Mouse (Mus musculus) lung, adult 18-20 months (tissue): ENCODE measurements around the gene Thop1.
A peak's percentile ranks its signal among the peaks of the same experiment; 100 is the strongest.
"Not testable (repeated sequence)": the region's sequence is repeated elsewhere in the genome, so short reads cannot be mapped to it uniquely, and the experiment has no call there.

ENCODE experiments used
- DNase-seq, 2 experiments: peaks; one replicate each; pipeline ENCODE4 v3.0.0; 2022; ENCODE audit warnings: mixed read lengths in 2 of 2

Gene Thop1

GRCm38 (mm10) chr10:81069836-81070235 is at the start of gene Thop1:
TSS of gene Thop1 (plus strand) at chr10:81070035.
- peak; percentile 98 to 99 for DNase-seq

GRCm38 (mm10) chr10:81020207-81020606 is 49.6 kb upstream of the Thop1 start:
- no peak for DNase-seq

- DNase-seq, result no peak
Observed at GRCm38 (mm10) chr10:81021547-81022110, 48.2 kb upstream of the Thop1 start.

GRCm38 (mm10) chr10:81022744-81023143 is 47.1 kb upstream of the Thop1 start:
- DNase-seq, result no peak

GRCm38 (mm10) chr10:81024346-81024937 is 45.4 kb upstream of the Thop1 start:
- no peak for DNase-seq

- DNase-seq, result no peak
Observed at GRCm38 (mm10) chr10:81025047-81025621, 44.7 kb upstream of the Thop1 start.

- no peak for DNase-seq
Observed at GRCm38 (mm10) chr10:81025639-81026275, 44.1 kb upstream of the Thop1 start, which contains the start of gene Diras1. TSS of gene Diras1 (minus strand) at chr10:81025662.

- no peak for DNase-seq
Observed at GRCm38 (mm10) chr10:81026857-81027256, 43.0 kb upstream of the Thop1 start.

GRCm38 (mm10) chr10:81027331-81027730 is 42.5 kb upstream of the Thop1 start:
- DNase-seq, result no peak

GRCm38 (mm10) chr10:81028219-81028618 is 41.6 kb upstream of the Thop1 start:
- DNase-seq, result no peak

- DNase-seq, result no peak
Observed at GRCm38 (mm10) chr10:81029031-81029430, 40.8 kb upstream of the Thop1 start.

GRCm38 (mm10) chr10:81033586-81033985 is 36.2 kb upstream of the Thop1 start:
- no peak for DNase-seq

- no peak for DNase-seq
Observed at GRCm38 (mm10) chr10:81036251-81036650, 33.6 kb upstream of the Thop1 start.

- DNase-seq, result peak; percentile 98 to 99
Observed at GRCm38 (mm10) chr10:81036988-81037580, 32.8 kb upstream of the Thop1 start, which contains the start of gene Slc39a3. TSS of gene Slc39a3 (minus strand) at chr10:81037426.

GRCm38 (mm10) chr10:81041458-81042175 is 28.2 kb upstream of the Thop1 start:
- DNase-seq, result peak; percentile 60 to 64

- DNase-seq, result not testable (repeated sequence)
Observed at GRCm38 (mm10) chr10:81045246-81045645, 24.6 kb upstream of the Thop1 start.

GRCm38 (mm10) chr10:81050645-81051044 is 19.2 kb upstream of the Thop1 start:
- no peak for DNase-seq

- no peak for DNase-seq
Observed at GRCm38 (mm10) chr10:81051133-81051532, 18.7 kb upstream of the Thop1 start.

- no peak for DNase-seq
Observed at GRCm38 (mm10) chr10:81052577-81052976, 17.3 kb upstream of the Thop1 start.

GRCm38 (mm10) chr10:81055169-81055568 is 14.7 kb upstream of the Thop1 start:
- DNase-seq, result no peak

GRCm38 (mm10) chr10:81055802-81056340 is 14.0 kb upstream of the Thop1 start:
- not testable (repeated sequence) for DNase-seq

- no peak for DNase-seq
Observed at GRCm38 (mm10) chr10:81057406-81058130, 12.3 kb upstream of the Thop1 start.
